Mouse (Mus musculus): Measurements from ENCODE around the gene Gm3278. TPM values are rescaled to one million over a fixed set of nuclear protein-coding genes. Genes with fewer than 3 reads are reported as not detected.

Gene Gm3278
- polyA plus RNA-seq (2012; rRNA removed): not detected in 2 replicates

DNA sequence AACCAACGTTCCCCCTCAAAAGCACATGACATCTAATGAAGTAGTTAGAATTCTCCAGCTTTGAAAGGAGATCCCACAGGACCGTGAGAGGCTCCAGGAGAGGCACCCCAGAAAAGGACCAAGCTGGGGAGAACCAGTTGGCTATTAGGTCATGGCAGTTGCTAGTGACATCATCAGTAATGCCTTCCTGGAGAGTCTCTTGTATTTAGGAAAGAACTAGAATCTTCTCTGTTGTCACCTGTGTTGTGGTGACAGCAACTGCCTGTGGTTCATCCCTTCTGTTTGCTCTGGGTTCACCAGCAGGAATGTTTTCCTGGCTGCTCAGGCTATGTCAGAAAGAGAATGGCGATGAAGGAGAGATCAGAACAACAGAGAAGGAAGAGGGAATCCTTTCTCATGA lies at the start of gene Gm3278:
Gene Gm3278, plus strand, starts transcription at position 301 of the 400 bp plus-strand sequence.

DNA sequence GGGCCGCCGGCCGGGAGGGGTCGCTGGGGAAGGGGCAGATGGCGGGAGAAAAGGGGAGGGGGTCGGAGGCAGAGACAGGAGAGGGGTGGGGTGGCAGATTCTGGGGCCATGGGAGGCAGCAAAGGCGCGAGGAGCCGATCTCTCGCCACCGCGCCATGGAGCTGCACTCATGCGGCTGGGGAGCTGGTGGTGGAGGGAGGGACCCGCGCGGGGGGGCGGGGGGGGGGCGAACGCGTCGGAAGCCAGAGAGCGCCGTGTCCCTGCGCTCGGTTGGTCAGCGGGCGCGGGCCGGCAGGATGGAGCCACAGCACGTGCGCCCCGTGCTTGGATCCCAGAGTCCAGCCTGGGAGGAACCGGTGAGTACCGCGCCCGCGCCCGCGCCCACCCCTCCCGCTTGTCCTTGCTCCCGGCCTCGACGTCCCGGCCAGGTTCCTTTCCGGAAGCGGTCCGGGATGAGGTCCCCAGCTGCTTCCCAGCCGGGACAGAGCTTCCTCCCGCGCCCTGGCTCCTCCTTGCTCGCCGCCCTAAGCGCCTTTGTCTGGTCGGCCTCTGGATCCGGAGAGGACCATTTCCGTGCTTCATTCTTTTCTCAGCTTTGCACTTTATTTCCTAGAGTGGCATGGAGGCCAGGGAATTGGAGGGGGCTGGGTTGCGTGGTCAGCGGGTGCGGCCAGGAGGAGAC lies 36.8 kb upstream of the Gm3278 start, which contains the start of gene Gm3264:
Gene Gm3264, plus strand, starts transcription at position 278 of the 682 bp plus-strand sequence.

Other genes starting within 250 kb of the Gm3278 start
- not detected in 2 replicates for gene Gm3239, start 228.2 kb upstream of the Gm3278 start, polyA plus RNA-seq (2012; rRNA removed)
- gene Gm7876, start 183.2 kb upstream of the Gm3278 start, polyA plus RNA-seq (2012; rRNA removed): not detected in 2 replicates
- 0.07 and 0.12 TPM in 2 replicates for gene Gm3252, start 165.6 kb upstream of the Gm3278 start, polyA plus RNA-seq (2012; rRNA removed)
- not detected in 2 replicates for gene Gm9602, start 116.1 kb upstream of the Gm3278 start, polyA plus RNA-seq (2012; rRNA removed)
- not detected in 2 replicates for gene Gm3269, start 54.3 kb upstream of the Gm3278 start, polyA plus RNA-seq (2012; rRNA removed)
- gene Gm3264, start 36.8 kb upstream of the Gm3278 start, polyA plus RNA-seq (2012; rRNA removed): not detected in 2 replicates
- not detected in 2 replicates for gene Gm8297, start 91.5 kb downstream of the Gm3278 start, polyA plus RNA-seq (2012; rRNA removed)
- not detected in 2 replicates for gene Gm3298, start 123.5 kb downstream of the Gm3278 start, polyA plus RNA-seq (2012; rRNA removed)
- not detected in 2 replicates for gene 4930555G01Rik, start 158.2 kb downstream of the Gm3278 start, polyA plus RNA-seq (2012; rRNA removed)
- not detected in 2 replicates for gene Gm8281, start 178.6 kb downstream of the Gm3278 start, polyA plus RNA-seq (2012; rRNA removed)
- not detected in 2 replicates for gene Gm8279, start 239.1 kb downstream of the Gm3278 start, polyA plus RNA-seq (2012; rRNA removed)

Data from ovary, adult 2 months (tissue).